Mouse (Mus musculus) MEL (cell line): ENCODE data around the gene Shisal2a. TPM values are rescaled to one million over a fixed set of nuclear protein-coding genes. Genes with fewer than 3 reads are reported as not detected.

Experiments
- DNase-seq: peaks from one replicate; pipeline ENCODE4 v3.0.0; 2011; ENCODE audit warnings: low read depth, low spot score
- H3K27ac ChIP-seq: 2 replicates; pipeline ENCODE4 v1.5.1; 2012; ENCODE audit warnings: low read depth, mild to moderate bottlenecking, control low read depth, low read length, moderate library complexity; ENCODE audit not compliant: control insufficient read depth
- H3K27me3 ChIP-seq, 2 experiments: fragments of 150-350 bp in 1 of 2; sonication (generic) in 1 of 2; 2 replicates each; pipeline ENCODE4 v1.6.1; 2012; ENCODE audit warnings: low read length in 2 of 2, mild to moderate bottlenecking in 2 of 2, improper control_type of control experiment in 1 of 2, moderate library complexity in 1 of 2; ENCODE audit not compliant: insufficient read depth in 2 of 2, control insufficient read depth in 1 of 2
- H3K36me3 ChIP-seq, 2 experiments: 2 replicates each; pipeline ENCODE4 v1.6.1; 2012 to 2014; ENCODE audit warnings: low read length in 2 of 2, improper control_type of control experiment in 1 of 2, inconsistent platforms in 1 of 2, mild to moderate bottlenecking in 1 of 2; ENCODE audit not compliant: insufficient read depth in 2 of 2, control insufficient read depth in 1 of 2
- H3K4me1 ChIP-seq, 2 experiments: fragments of 150-350 bp in 1 of 2; sonication (generic) in 1 of 2; 2 replicates each; pipeline ENCODE4 v1.6.1; 2012; ENCODE audit warnings: low read length in 2 of 2, improper control_type of control experiment in 1 of 2, mild to moderate bottlenecking in 1 of 2; ENCODE audit not compliant: insufficient read depth in 2 of 2, control insufficient read depth in 1 of 2
- H3K4me3 ChIP-seq, 2 experiments: fragments of 150-350 bp in 1 of 2; sonication (generic) in 1 of 2; 2 replicates each; pipeline ENCODE4 v1.5.1; 2012; ENCODE audit warnings: low read depth in 2 of 2, low read length in 2 of 2, mild to moderate bottlenecking in 2 of 2, moderate library complexity in 2 of 2, control low read depth in 1 of 2, improper control_type of control experiment in 1 of 2; ENCODE audit not compliant: control insufficient read depth in 1 of 2, insufficient read depth in 1 of 2
- H3K79me2 ChIP-seq: 2 replicates; pipeline ENCODE4 v1.6.1; 2012; ENCODE audit warnings: mild to moderate bottlenecking, low read length, moderate library complexity; ENCODE audit not compliant: control insufficient read depth, poor library complexity, insufficient read depth
- H3K9ac ChIP-seq: 2 replicates; pipeline ENCODE4 v1.6.1; 2012; ENCODE audit warnings: low read depth, mild to moderate bottlenecking, control low read depth, low read length, moderate library complexity; ENCODE audit not compliant: control insufficient read depth, poor library complexity, severe bottlenecking
- H3K9me3 ChIP-seq: fragments of 150-350 bp; sonication (generic); replicated peaks from 2 replicates; pipeline ENCODE4 v1.6.1; 2012; ENCODE audit warnings: mild to moderate bottlenecking, low read length, improper control_type of control experiment, moderate library complexity; ENCODE audit not compliant: insufficient read depth
- CHD1 ChIP-seq: IDR thresholded peaks from 2 replicates; pipeline ENCODE4 v1.6.1; 2012; ENCODE audit warnings: low read depth, mild to moderate bottlenecking, inconsistent platforms, low read length, improper control_type of control experiment
- CHD2 ChIP-seq: IDR thresholded peaks from 2 replicates; pipeline ENCODE4 v1.6.1; 2011; ENCODE audit warnings: low read length, improper control_type of control experiment
- CTCF ChIP-seq, 3 experiments: IDR thresholded peaks in 2 of 3; conservative IDR thresholded peaks in 1 of 3; 2 replicates each; pipeline ENCODE4 v1.5.1; 2011 to 2012; ENCODE audit warnings: low read length in 3 of 3, low read depth in 2 of 3, mild to moderate bottlenecking in 2 of 3, improper control_type of control experiment in 1 of 3, inconsistent platforms in 1 of 3, mixed read lengths in 1 of 3, moderate library complexity in 1 of 3; ENCODE audit not compliant: control insufficient read depth in 1 of 3, insufficient read depth in 1 of 3, poor library complexity in 1 of 3, severe bottlenecking in 1 of 3
- ELF1 ChIP-seq: IDR thresholded peaks from 2 replicates; pipeline ENCODE4 v1.6.1; 2014; ENCODE audit warnings: low read depth, mild to moderate bottlenecking, inconsistent platforms, low read length, improper control_type of control experiment, moderate library complexity
- GABPA ChIP-seq: IDR thresholded peaks from 2 replicates; pipeline ENCODE4 v1.6.1; 2012; ENCODE audit warnings: low read depth, mild to moderate bottlenecking, inconsistent platforms, low read length, improper control_type of control experiment, moderate library complexity
- KAT2A ChIP-seq: conservative IDR thresholded peaks from 2 replicates; pipeline ENCODE4 v1.6.1; 2012; ENCODE audit warnings: low read depth, low read length, improper control_type of control experiment, inconsistent platforms
- MAFK ChIP-seq: IDR thresholded peaks from 2 replicates; pipeline ENCODE4 v1.6.1; 2011; ENCODE audit warnings: low read depth, mild to moderate bottlenecking, low read length, improper control_type of control experiment, borderline replicate concordance
- MAX ChIP-seq: IDR thresholded peaks from 2 replicates; pipeline ENCODE4 v1.6.1; 2011; ENCODE audit warnings: low read length, improper control_type of control experiment
- MAZ ChIP-seq: IDR thresholded peaks from 2 replicates; pipeline ENCODE4 v1.6.1; 2012; ENCODE audit warnings: low read depth, mild to moderate bottlenecking, inconsistent platforms, low read length, improper control_type of control experiment
- MXI1 ChIP-seq: IDR thresholded peaks from 2 replicates; pipeline ENCODE4 v1.6.1; 2011; ENCODE audit warnings: mild to moderate bottlenecking, low read depth, low read length, improper control_type of control experiment
- NELFE ChIP-seq: IDR thresholded peaks from 2 replicates; pipeline ENCODE4 v1.6.1; 2011; ENCODE audit warnings: low read depth, low read length, improper control_type of control experiment
- POLR2AphosphoS2 ChIP-seq: IDR thresholded peaks from 2 replicates; pipeline ENCODE4 v1.6.1; 2011; ENCODE audit warnings: low read length, improper control_type of control experiment
- POLR2AphosphoS5 ChIP-seq: IDR thresholded peaks from 2 replicates; pipeline ENCODE4 v1.6.1; 2012; ENCODE audit warnings: low read depth, borderline replicate concordance, mild to moderate bottlenecking, inconsistent platforms, low read length, moderate library complexity, mixed read lengths
- RAD21 ChIP-seq: IDR thresholded peaks from 2 replicates; pipeline ENCODE4 v1.6.1; 2011; ENCODE audit warnings: mild to moderate bottlenecking, low read depth, low read length, improper control_type of control experiment
- SMC3 ChIP-seq: IDR thresholded peaks from 2 replicates; pipeline ENCODE4 v1.6.1; 2011; ENCODE audit warnings: low read depth, low read length, improper control_type of control experiment
- TBP ChIP-seq: IDR thresholded peaks from 2 replicates; pipeline ENCODE4 v1.8.0; 2011; ENCODE audit warnings: low read depth, low read length, improper control_type of control experiment
- TCF12 ChIP-seq: IDR thresholded peaks from 2 replicates; pipeline ENCODE4 v1.6.1; 2014; ENCODE audit warnings: low read depth, mild to moderate bottlenecking, inconsistent platforms, low read length, improper control_type of control experiment, moderate library complexity
- UBTF ChIP-seq: IDR thresholded peaks from 2 replicates; pipeline ENCODE4 v1.6.1; 2012; ENCODE audit warnings: low read depth, mild to moderate bottlenecking, inconsistent platforms, low read length, improper control_type of control experiment, moderate library complexity, borderline replicate concordance; ENCODE audit not compliant: insufficient read depth
- USF1 ChIP-seq: IDR thresholded peaks from 2 replicates; pipeline ENCODE4 v1.6.1; 2014; ENCODE audit warnings: low read depth, mild to moderate bottlenecking, inconsistent platforms, low read length, improper control_type of control experiment, moderate library complexity
- polyA plus RNA-seq, 2 experiments: library from polyadenylated mRNA; stranded (reverse) in 1 of 2; unstranded in 1 of 2; fragments of >175 nt in 1 of 2; fragments of >200 nt in 1 of 2; gene quantifications; 2 replicates each; pipeline versions ENCODE4 v1.2.1 to v1.2.4; 2012; ENCODE audit warnings: low replicate concordance in 2 of 2, low read depth in 1 of 2; ENCODE audit not compliant: insufficient read length in 2 of 2, insufficient read depth in 1 of 2, missing spikeins in 1 of 2
- total RNA-seq: library from RNA; depleted of rRNA; stranded (reverse); fragments of 300-350 nt; gene quantifications from 2 replicates; pipeline ENCODE4 v1.2.3, GENCODE M21; 2012

Gene Shisal2a
- total and polyA plus RNA-seq, 3 experiments: not detected

DNA sequence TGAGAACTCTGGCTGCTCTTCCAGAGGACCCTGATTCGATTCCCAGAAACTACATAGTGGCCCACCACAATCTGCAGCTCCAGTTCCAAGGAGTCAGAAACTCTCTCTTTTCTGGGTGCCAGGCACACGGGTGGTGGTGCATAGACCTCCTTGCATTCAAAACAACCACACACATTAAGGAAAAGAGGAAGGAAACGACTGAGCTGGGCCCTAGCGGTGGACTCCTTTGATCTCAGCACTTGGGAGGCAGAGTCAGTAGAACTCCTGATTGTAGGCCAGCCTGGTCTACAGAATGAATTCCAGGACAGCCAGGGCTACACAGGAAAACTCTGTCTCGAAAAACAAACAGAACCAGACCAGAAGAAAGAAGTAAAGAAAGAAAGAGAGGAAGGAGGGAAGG, 59.6 kb downstream of the Shisal2a start:
- Histone ChIP-seq H3K27me3 (no peaks in the 10 kb centered on the region), H3K9me3 (no peaks in the 10 kb centered on the region), H3K4me3 (no peak overlapping the region), H3K4me1 (peaks cover 3 to 16% of the 10 kb centered on the region in 2 experiments), H3K9ac (no peak overlapping the region), H3K36me3 (peaks cover 0 to 6% of the 10 kb centered on the region in 2 experiments; a peak in 2 of 4 replicates), H3K79me2 (peaks cover 1% of the 10 kb centered on the region; the same call in 1 of the 2 replicates), H3K27ac (no peak overlapping the region)
- peak; percentile 66 for DNase-seq
- TF ChIP-seq CTCF (IDR thresholded peaks at IDR 0.05 in 2 of 3, conservative IDR thresholded peaks at IDR 0.05 in 1 of 3; ENCODE audit: control insufficient read depth in 1 of 3, insufficient read depth in 1 of 3, low read depth in 2 of 3, low read length in 3 of 3, poor library complexity in 1 of 3, severe bottlenecking in 1 of 3) (peak in 1 of 3 experiments; percentile 4; a peak in 1 of 6 replicates), NELFE (no peak), TBP (peak; percentile 37; the same call in 1 of the 2 replicates)
- TF ChIP-seq, all 39 proteins: peak for 2

DNA sequence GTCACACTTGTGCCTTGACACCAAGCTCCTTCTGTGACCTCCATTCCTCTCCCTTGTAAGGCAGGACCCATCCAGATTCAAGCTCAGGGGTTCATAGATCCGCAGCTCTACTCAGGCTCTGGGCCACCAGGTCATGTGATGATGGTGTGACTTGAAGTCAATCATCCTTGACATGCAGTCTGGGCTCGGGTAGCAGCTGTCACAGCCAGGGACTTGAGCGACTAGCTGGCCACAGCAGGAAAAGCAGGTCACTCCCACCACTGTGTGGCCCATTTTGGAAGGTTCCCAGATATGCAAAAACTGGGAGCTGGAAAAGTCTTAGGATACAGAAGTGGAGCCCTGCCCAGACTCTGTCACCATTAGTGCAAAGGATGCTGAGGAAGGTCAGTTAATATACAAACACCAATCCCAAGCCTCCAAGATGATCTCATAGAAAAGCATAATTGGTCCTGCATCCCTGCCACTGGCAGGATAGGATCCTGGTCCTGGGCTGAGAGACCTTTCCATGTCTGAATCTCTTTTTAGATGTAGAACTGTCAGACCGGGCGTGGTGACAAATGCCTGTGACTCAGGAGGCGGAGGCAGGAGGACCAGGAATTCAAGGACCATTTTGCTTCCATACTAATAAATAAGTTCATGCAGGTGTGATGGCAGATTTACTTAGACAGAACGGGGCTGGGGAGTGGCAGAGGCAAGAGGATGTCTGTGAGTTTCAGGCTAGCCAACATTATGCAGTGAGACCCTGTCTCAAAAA, 62.3 kb downstream of the Shisal2a start:
- Histone ChIP-seq H3K27me3 (no peaks in the 10 kb centered on the region), H3K36me3 (no peaks in the 10 kb centered on the region; a peak in 2 of 4 replicates), H3K9me3 (no peaks in the 10 kb centered on the region), H3K4me3 (no peak overlapping the region), H3K9ac (no peak overlapping the region), H3K27ac (no peak overlapping the region), H3K79me2 (no peaks in the 10 kb centered on the region), H3K4me1 (peaks cover 0 to 19% of the 10 kb centered on the region in 2 experiments; a peak in 2 of 4 replicates)
- TF ChIP-seq ELF1: no peak
- TF ChIP-seq GABPA: no peak
- no peak for TF ChIP-seq MXI1
- TF ChIP-seq CHD1: no peak
- no peak for TF ChIP-seq TCF12
- no peak for TF ChIP-seq UBTF
- TF ChIP-seq POLR2AphosphoS2: no peak
- TF ChIP-seq NELFE: no peak
- no peak for TF ChIP-seq CTCF (IDR thresholded peaks at IDR 0.05 in 2 of 3, conservative IDR thresholded peaks at IDR 0.05 in 1 of 3; ENCODE audit: control insufficient read depth in 1 of 3, insufficient read depth in 1 of 3, low read depth in 2 of 3, low read length in 3 of 3, poor library complexity in 1 of 3, severe bottlenecking in 1 of 3)
- no peak for TF ChIP-seq MAX
- no peak for TF ChIP-seq USF1
- TF ChIP-seq TBP: no peak
- no peak for TF ChIP-seq KAT2A
- no peak for TF ChIP-seq RAD21
- TF ChIP-seq MAFK: no peak
- TF ChIP-seq POLR2AphosphoS5: no peak
- no peak for TF ChIP-seq MAZ
- no peak for TF ChIP-seq SMC3
- no peak for TF ChIP-seq CHD2
- no peak for DNase-seq
